Mouse (Mus musculus): ENCODE data around the gene Cbln4.

Cbln4 gene

GRCm38 (mm10) chr2:172043235-172043610 lies at the start of gene Cbln4:
TSS of gene Cbln4 (minus strand) at chr2:172043466.
- DNase-seq (ENCODE audit: low read depth, low spot score) = no peak

- DNase-seq (ENCODE audit: low read depth, low spot score) = no peak
These were observed 35.3 kb upstream of the Cbln4 start for GRCm38 (mm10) chr2:172078596-172078995.

GRCm38 (mm10) chr2:172076295-172076694 lies 33.0 kb upstream of the Cbln4 start:
- no peak for DNase-seq (ENCODE audit: low read depth, low spot score)

- DNase-seq (ENCODE audit: low read depth, low spot score) = no peak
These were observed 19.6 kb upstream of the Cbln4 start for GRCm38 (mm10) chr2:172062876-172063275.

GRCm38 (mm10) chr2:172059747-172060146 lies 16.5 kb upstream of the Cbln4 start:
- DNase-seq (ENCODE audit: low read depth, low spot score) = no peak

- DNase-seq (ENCODE audit: low read depth, low spot score) = no peak
These were observed 15.8 kb upstream of the Cbln4 start for GRCm38 (mm10) chr2:172058936-172059665.

GRCm38 (mm10) chr2:172046002-172046401 lies 2.7 kb upstream of the Cbln4 start:
- no peak for DNase-seq (ENCODE audit: low read depth, low spot score)

GRCm38 (mm10) chr2:172042607-172043234 lies 545 bp downstream of the Cbln4 start:
- DNase-seq (ENCODE audit: low read depth, low spot score) = no peak

GRCm38 (mm10) chr2:172042125-172042524 lies 1.1 kb downstream of the Cbln4 start:
- DNase-seq (ENCODE audit: low read depth, low spot score) = no peak

- no peak for DNase-seq (ENCODE audit: low read depth, low spot score)
These were observed 2.4 kb downstream of the Cbln4 start for GRCm38 (mm10) chr2:172040859-172041258.

- no peak for DNase-seq (ENCODE audit: low read depth, low spot score)
These were observed 3.7 kb downstream of the Cbln4 start for GRCm38 (mm10) chr2:172039601-172040000.

GRCm38 (mm10) chr2:172034281-172034680 lies 9.0 kb downstream of the Cbln4 start:
- DNase-seq (ENCODE audit: low read depth, low spot score) = no peak

- no peak for DNase-seq (ENCODE audit: low read depth, low spot score)
These were observed 17.7 kb downstream of the Cbln4 start for GRCm38 (mm10) chr2:172025459-172026130.

GRCm38 (mm10) chr2:172006726-172007125 lies 36.5 kb downstream of the Cbln4 start:
- DNase-seq (ENCODE audit: low read depth, low spot score) = no peak

- no peak for DNase-seq (ENCODE audit: low read depth, low spot score)
These were observed 37.3 kb downstream of the Cbln4 start for GRCm38 (mm10) chr2:172005970-172006369.

- no peak for DNase-seq (ENCODE audit: low read depth, low spot score)
These were observed 39.0 kb downstream of the Cbln4 start for GRCm38 (mm10) chr2:172004029-172004984.

GRCm38 (mm10) chr2:171996979-171997686 lies 46.1 kb downstream of the Cbln4 start:
- no peak for DNase-seq (ENCODE audit: low read depth, low spot score)

GRCm38 (mm10) chr2:171994861-171995260 lies 48.4 kb downstream of the Cbln4 start:
- DNase-seq (ENCODE audit: low read depth, low spot score) = no peak

GRCm38 (mm10) chr2:171994240-171994639 lies 49.0 kb downstream of the Cbln4 start:
- no peak for DNase-seq (ENCODE audit: low read depth, low spot score)

- DNase-seq (ENCODE audit: low read depth, low spot score) = no peak
These were observed 56.6 kb downstream of the Cbln4 start for GRCm38 (mm10) chr2:171986686-171987085.

Measured in 3T3-L1 (cell line).